Mouse (Mus musculus) activated CD4-positive, CD25-positive, alpha-beta regulatory T cell, adult 4 months (primary cell): ENCODE results near the gene Map2k7. TPM values are rescaled to one million over a fixed set of nuclear protein-coding genes. Genes with fewer than 3 reads are reported as not detected.

ENCODE experiments used
- ATAC-seq: one replicate; pipeline ENCODE4 v1.8.0; 2017
- polyA plus RNA-seq, 2 experiments: library from polyadenylated mRNA; unstranded; fragments of 100-300 nt; shearing (Covaris generic); gene quantifications; one replicate each; pipeline ENCODE4 v1.2.1; 2017

Map2k7 gene
- polyA plus RNA-seq, 2 experiments from 2014 or later, result 18.3 to 29.8 TPM

DNA sequence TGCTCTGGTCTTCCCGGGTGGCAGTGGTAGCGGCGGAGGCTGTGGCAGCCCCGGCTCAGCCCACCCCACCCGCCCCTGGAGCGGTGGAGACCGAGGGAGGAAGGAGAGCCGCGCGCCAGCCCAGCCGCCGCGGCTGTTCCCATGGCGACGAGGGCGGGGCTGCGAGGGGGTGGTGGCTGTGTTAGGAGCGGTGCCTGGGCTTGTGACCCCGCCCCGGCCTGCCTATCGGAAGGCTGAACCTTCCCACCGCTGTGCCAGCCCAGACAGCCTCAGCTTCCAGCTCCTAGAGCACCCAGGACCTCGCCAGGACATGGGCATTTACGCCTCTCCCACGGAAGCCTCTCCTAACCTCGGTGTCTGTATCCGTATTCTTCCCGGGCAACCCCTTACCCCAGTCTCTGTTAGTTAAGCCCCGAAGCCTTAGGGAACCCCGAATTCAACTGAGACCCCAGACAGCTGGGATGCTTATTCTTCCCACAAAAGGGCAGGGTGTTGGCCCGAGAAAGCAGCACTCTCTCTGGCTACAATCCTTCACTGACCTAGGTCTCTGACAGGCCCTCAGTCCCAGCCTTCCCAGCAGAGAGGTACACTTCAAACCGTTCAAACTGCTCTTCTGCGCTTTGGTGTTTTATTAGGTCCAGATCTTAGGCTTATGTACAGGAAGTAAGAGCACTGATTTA is 20.7 kb downstream of the Map2k7 start, which contains the start of gene Ctxn1:
Gene Ctxn1, minus strand, starts transcription at position 150 of the 680 bp plus-strand sequence.
- peak; percentile 97 for ATAC-seq

DNA sequence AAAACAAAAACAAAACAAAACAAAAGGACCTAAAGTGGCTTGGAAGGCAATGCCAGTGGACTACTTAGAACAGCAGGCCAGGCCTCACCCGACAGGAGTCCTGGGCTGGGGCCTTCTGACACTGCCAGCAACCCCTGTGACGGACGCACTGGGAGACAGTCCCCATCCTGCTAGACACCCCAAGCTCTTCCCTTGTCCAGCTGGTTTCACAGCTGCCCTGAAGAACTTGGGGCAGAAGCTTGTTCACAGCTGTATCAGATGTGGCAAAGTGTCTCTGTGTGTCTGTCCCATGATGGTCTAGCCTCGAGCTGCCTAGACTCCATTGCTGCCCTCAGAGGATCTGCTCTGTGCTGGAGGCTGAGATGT is 21.2 kb downstream of the Map2k7 start:
- ATAC-seq, result no peak

GRCm38 (mm10) chr8:4263105-4263791 is 24.7 kb downstream of the Map2k7 start:
- no peak for ATAC-seq

DNA sequence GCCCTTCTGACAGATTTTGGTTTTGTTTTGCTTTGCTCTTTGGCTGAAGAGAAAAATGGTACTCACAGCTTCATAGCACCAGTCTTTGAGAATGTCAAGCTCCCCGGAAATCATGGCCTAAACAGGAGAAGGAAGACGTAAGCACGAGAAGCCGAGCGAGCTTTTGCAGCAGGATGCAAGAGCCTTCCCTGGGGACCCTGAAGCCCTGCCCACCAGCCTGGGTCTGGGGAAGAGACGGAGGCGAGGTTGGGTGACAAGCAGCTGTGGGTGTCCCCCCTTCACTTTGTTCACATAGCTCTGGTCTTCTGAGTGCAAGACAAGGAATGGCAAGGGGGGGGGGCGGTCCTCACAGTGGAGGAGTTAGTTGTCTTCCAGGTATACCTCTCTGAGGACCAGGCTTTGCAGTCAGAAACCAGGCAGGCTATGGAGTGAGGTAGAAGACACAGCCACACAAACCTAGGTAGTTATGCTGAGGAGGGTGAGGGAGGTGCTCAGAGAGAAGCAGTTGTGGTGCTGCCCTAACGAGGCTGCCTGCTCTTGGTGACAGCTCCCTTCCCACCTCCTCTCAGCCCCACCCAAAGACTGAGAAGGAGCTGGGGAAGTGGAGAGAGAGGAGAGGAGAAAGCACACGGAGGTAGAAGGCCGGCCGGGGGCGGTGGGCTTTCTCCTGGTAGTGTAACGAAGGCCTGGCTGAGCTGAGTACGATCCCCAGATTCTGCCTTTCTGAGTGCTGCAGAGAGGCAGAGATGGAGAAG is 26.8 kb downstream of the Map2k7 start:
- no peak for ATAC-seq

DNA sequence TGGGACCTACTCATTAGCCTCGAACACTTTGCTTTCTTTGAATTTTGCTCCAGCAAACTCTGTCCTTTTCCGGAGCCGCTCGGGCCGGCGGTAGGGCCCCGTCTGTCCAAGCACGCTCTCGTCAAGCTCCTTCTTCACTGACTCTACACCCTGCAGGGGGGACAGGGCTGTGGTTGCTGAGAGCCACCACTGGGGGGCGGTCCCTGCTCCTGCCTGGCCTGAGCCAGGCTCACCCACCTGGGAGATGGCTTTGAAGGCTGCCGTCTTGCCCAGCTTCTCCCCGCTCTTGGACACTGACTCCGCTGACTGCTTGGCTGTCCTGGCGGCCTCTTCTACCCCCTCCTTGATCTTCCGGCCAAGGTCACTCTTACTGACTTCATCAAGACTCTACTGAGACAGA is 29.1 kb downstream of the Map2k7 start:
- ATAC-seq, result peak; percentile 49

- no peak for ATAC-seq
Measured at GRCm38 (mm10) chr8:4269609-4270008, 31.1 kb downstream of the Map2k7 start.

GRCm38 (mm10) chr8:4275275-4276110 is 37.0 kb downstream of the Map2k7 start, which contains the start of gene Timm44:
Timm44 (minus strand) TSS chr8:4275913.
- ATAC-seq, result peak; percentile 97

DNA sequence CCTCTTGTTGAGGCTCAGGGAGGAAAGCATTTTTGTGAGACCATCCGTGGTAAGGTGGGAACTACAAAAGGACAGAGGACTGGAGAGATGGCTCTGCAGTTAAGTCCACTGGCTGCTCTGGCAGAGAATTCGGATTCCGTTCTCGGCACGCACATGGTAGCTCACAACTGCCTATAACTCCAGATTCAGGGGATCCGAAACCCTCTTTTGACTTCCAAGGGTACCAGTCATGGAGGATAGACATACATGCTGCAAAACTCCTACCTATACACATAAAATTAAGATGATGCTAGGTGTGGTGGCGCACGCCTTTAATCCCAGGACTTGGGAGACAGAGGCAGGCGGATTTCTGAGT is 37.5 kb downstream of the Map2k7 start:
- no peak for ATAC-seq

DNA sequence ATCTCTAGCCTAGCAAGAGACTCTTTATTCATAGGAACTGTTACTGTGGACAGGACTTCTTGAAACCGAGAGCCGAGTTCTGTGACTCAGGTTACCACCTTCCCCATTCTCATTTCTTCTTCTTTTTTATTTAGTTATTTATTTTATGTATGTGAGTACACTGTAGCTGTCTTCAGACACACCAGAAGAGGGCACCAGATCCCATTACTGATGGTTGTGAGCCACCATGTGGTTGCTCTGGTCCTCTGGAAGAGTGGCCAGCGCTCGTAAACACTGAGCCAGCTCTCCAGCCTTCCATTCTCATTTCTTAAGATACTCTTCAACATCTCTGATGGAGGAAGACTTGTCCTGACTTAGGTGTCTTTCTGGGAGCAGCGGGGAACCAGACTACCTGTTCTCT is 54.2 kb downstream of the Map2k7 start:
- no peak for ATAC-seq

Other genes starting within 250 kb of the Map2k7 start
- not detected for gene Cd209f, start 132.9 kb upstream of the Map2k7 start, polyA plus RNA-seq
- not detected for gene Cd209g, start 104.6 kb upstream of the Map2k7 start, polyA plus RNA-seq
- gene Evi5l, start 72.2 kb upstream of the Map2k7 start, polyA plus RNA-seq, result 1 to 10 TPM; 4.1 TPM
- under 1 TPM in 1 of 2 experiments, not detected in 1; 0.15 TPM for gene Prr36, start 21.3 kb upstream of the Map2k7 start, polyA plus RNA-seq
- gene Lrrc8e, start 11.9 kb upstream of the Map2k7 start, polyA plus RNA-seq, result not detected
- 1 to 10 TPM in 1 of 2 experiments, under 1 TPM in 1; 0.61 to 1.3 TPM for gene Gm49320, start 125 bp downstream of the Map2k7 start, polyA plus RNA-seq
- gene Tgfbr3l, start 9.5 kb downstream of the Map2k7 start, polyA plus RNA-seq, result 1 to 10 TPM; 3.5 to 6.8 TPM
- gene Snapc2, start 14.3 kb downstream of the Map2k7 start, polyA plus RNA-seq, result 10 to 100 TPM; 10.4 to 11.0 TPM
- gene Ctxn1, start 20.5 kb downstream of the Map2k7 start, polyA plus RNA-seq, result under 1 TPM in 1 of 2 experiments, not detected in 1; 0.83 TPM
- gene Timm44, start 37.2 kb downstream of the Map2k7 start, polyA plus RNA-seq, result 10 to 100 TPM; 74.9 to 77.5 TPM
- gene Ccl25, start 86.5 kb downstream of the Map2k7 start, polyA plus RNA-seq, result 10 to 100 TPM in 1 of 2 experiments, 1 to 10 TPM in 1; 7.8 to 10.8 TPM
- gene Elavl1, start 86.7 kb downstream of the Map2k7 start, polyA plus RNA-seq, result 10 to 100 TPM; 37.2 to 38.4 TPM